Mouse (Mus musculus) neural tube, embryonic 12.5 days (tissue): ENCODE measurements around the gene Cfdp1. TPM values are rescaled to one million over a fixed set of nuclear protein-coding genes. Genes with fewer than 3 reads are reported as not detected.

Experiments
- polyA plus RNA-seq: library from polyadenylated mRNA; unstranded; fragments of >200 nt; fragmentation: Nextera tagmentation; extraction: Ambion mirVana; gene quantifications from 2 replicates; pipeline ENCODE4 v1.2.1, GENCODE M21; 2016

The Cfdp1 gene
- polyA plus RNA-seq, 1 experiment from 2014 or later, result 201 TPM

Other genes with a start within 250 kb of the Cfdp1 start
- gene Ldhd, start 223.9 kb downstream of the Cfdp1 start, polyA plus RNA-seq, result 0.46 and 0.49 TPM in 2 replicates
- 22.0 and 25.4 TPM in 2 replicates for gene Zfp1, start 210.9 kb downstream of the Cfdp1 start, polyA plus RNA-seq
- not detected in 2 replicates for gene Ctrb1, start 163.3 kb downstream of the Cfdp1 start, polyA plus RNA-seq
- gene Bcar1, start 110.5 kb downstream of the Cfdp1 start, polyA plus RNA-seq, result 55.9 and 61.5 TPM in 2 replicates
- gene Tmem170, start 22.5 kb upstream of the Cfdp1 start, polyA plus RNA-seq, result 6.0 and 7.8 TPM in 2 replicates
- 4.8 and 4.9 TPM in 2 replicates for gene Chst5, start 56.2 kb upstream of the Cfdp1 start, polyA plus RNA-seq
- 15.3 and 16.3 TPM in 2 replicates for gene Tmem231, start 79.6 kb upstream of the Cfdp1 start, polyA plus RNA-seq
- 377 and 381 TPM in 2 replicates for gene Gabarapl2, start 86.4 kb upstream of the Cfdp1 start, polyA plus RNA-seq
- 9.9 and 11.1 TPM in 2 replicates for gene Adat1, start 138.0 kb upstream of the Cfdp1 start, polyA plus RNA-seq
- gene Kars, start 157.0 kb upstream of the Cfdp1 start, polyA plus RNA-seq, result 193 and 198 TPM in 2 replicates
- 44.9 and 45.5 TPM in 2 replicates for gene Terf2ip, start 157.1 kb upstream of the Cfdp1 start, polyA plus RNA-seq
- 0.33 and 0.68 TPM in 2 replicates for gene Gm6793, start 160.7 kb upstream of the Cfdp1 start, polyA plus RNA-seq